Mouse (Mus musculus) lung, postnatal 25 days (tissue): ENCODE data around the gene Sirt3.

Experiments used
- DNase-seq: peaks from one replicate; pipeline ENCODE4 v3.0.0; 2022; ENCODE audit warnings: low spot score

Sirt3 gene

GRCm38 (mm10) chr7:140881696-140882468 is at the start of gene Sirt3, which contains the start of gene Psmd13:
Gene Sirt3 (minus strand): TSS chr7:140882309.
Gene Psmd13 (plus strand): TSS chr7:140881968.
- DNase-seq = peak; percentile 95

DNA sequence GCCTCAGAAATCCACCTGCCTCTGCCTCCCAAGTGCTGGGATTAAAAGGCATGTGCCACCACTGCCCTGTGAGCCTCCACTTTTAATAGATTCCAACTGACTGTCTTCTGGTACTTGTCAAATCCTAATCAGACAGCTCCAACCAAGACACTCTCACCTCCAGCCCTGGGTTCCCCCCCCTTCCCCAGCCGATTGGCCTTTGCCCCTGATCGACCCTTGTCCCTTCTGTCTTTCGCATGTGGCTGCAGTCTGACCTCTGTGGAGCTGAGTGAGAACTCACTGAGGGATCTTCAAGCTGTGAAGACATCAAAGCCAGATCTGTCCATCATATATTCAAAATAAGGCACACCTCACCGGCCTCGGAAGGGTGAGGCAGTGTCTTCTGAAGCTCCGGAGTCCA is 45.1 kb upstream of the Sirt3 start:
- no peak for DNase-seq

DNA sequence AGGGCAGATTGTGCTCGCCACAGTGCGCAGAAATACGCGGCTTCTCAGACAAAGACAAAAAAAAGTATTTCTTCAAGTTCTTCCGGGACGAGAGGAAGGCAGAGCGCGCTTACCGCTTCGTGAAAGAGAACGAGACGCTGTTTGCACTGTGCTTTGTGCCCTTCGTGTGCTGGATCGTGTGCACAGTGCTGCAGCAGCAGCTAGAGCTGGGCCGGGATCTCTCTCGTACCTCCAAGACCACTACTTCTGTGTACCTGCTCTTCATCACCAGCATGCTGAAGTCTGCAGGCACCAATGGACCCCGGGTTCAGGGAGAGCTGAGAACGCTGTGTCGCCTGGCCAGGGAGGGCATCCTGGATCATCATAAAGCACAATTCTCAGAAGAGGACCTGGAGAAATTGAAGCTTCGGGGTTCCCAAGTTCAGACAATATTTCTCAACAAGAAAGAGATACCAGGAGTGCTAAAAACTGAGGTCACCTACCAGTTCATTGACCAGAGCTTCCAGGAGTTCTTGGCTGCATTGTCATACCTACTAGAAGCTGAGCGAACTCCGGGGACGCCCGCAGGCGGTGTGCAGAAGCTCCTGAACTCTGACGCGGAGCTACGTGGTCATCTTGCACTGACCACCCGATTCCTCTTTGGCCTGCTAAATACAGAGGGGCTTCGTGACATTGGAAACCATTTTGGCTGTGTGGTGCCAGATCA is 41.1 kb upstream of the Sirt3 start:
- DNase-seq = no peak

- no peak for DNase-seq
These were observed 40.4 kb upstream of the Sirt3 start for GRCm38 (mm10) chr7:140922398-140923069.

DNA sequence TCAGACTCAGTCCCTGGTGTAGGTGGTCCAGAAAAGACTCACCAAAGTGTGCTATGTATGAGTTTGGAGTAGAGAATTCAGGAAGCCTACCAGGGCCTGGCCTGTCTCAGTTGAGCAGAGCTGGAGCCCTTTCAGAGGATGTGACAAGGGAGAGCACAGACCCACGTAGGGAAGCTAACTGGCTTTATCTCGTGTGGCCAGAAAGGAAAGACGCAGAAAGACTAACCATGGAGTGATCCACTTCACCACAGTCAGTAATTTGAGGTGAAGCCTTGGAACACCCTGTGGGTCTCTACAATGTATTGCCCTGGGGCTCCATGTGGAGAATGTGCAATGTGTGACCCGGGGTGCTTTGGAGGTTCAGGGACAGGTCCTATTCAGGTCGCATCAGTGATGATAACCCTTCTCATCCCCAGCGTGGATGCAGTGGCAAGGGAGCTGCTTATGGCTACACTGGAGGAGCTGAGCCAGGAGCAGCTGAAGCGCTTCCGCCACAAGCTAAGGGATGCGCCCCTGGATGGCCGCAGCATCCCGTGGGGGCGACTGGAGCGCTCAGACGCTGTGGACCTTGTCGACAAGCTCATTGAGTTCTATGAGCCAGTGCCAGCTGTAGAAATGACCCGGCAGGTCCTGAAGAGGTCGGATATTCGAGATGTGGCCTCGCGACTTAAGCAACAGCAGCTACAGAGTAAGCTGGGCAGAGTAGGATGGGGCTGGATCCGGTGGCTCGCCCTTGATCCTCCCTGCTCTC is 39.3 kb upstream of the Sirt3 start:
- DNase-seq = no peak

GRCm38 (mm10) chr7:140920418-140921029 is 38.4 kb upstream of the Sirt3 start, which contains the start of gene Nlrp6:
Gene Nlrp6 (plus strand): TSS chr7:140920902.
- no peak for DNase-seq

DNA sequence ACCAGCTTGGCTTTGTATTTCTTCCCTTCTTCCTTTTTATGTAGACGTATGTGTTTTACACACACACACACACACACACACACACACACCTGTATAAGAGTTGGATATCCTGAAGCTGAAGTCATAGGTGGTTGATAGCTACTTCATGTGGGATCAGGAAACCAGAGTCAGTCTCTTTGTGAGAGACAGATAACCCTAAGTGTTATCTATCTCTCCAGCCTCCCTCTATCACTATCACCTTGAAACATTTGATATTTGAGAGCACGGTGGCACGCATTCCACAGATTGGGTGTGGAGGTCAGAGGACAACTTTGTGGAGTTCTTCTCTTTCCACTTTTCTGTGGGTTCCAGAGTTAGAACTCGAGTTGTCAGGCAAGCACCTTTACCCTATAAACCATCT is 37.8 kb upstream of the Sirt3 start:
- no peak for DNase-seq

DNA sequence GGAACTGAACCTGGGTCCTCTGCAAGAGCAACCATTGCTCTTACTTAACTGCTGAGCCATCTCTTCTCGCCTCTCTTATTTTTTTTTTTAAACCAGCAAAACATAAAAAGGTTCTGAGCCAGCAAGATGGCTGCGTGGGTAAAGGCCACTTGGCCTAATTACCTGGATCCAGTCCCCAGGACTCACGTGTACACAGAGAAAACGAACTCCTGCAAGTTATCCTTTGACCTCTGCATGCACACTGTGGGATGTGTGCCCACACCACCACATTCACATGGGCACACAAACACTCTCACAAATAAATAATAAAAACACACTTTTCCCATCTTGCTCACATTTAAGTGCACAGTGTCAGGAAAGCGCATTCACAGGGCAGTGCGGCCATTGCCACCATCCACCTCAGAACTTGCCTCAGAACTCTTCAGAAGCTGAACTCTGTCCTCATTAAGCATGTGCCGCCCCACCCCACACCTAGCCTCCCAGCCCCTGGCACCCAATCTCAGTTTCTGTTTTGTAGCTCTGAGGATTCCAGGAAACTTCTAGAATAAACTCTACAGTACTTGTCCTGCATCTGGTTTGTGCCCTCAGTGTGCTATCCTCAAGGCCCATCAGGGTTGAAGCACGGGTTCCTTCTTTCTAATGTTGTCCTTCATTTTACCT is 32.1 kb upstream of the Sirt3 start:
- no peak for DNase-seq

GRCm38 (mm10) chr7:140912846-140913482 is 30.9 kb upstream of the Sirt3 start:
- no peak for DNase-seq

DNA sequence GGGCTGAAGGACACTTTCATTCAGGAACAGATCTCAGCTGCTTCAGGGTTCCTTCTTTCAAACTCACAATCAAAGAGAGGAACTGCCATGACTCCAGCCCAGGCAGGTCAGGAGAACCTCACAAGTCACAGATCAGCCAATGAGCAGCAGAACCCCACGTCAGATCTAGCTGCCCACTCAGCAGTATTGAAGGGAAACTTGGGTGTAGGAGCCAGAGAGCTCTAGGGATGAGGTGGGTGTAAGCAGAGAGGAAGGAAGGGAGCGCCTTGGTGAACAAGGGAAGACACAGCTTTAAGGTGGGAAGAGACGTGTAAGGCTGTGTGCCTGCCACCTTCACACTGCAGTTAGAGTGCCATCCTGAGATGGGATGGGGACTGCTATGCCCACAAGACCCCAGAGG is 30.2 kb upstream of the Sirt3 start:
- no peak for DNase-seq

- DNase-seq = peak; percentile 83
These were observed 26.6 kb upstream of the Sirt3 start for GRCm38 (mm10) chr7:140908634-140909107.

DNA sequence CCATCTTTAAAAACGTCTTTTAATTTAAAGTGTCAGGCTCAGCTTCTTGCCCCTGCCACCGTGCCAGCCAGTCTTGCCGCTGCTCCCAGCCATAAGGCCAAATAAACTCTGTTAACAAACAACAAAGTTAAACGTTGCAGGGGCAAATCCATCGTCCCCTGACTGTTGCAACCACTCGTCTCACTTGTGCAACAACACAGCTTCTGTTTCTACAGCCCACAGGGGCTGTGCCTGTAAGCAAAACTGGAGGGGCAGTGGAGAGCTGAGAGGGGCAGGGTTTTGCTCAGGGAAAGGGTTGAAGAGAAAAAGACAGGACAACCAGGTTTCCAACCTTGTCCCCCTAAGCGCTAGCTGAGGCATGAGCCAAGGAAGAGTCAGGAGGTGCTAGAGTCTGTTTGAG is 26.1 kb upstream of the Sirt3 start:
- no peak for DNase-seq

DNA sequence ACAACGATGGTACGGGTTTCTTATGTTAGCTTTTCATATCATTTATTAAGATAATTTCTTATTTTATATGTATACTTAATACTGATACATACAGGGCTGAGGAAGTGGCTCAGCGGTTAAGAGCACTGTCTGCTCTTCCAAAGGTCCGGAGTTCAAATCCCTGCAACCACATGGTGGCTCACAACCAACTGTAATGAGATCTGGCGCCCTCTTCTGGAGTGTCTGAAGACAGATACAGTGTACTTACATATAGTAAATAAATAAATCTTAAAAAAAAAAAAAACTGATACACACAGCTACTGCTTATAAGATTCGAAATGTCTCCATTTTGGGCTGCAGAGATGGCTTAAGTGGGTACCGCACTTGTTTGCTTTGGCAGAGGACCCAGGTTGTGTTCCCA is 25.6 kb upstream of the Sirt3 start:
- no peak for DNase-seq

DNA sequence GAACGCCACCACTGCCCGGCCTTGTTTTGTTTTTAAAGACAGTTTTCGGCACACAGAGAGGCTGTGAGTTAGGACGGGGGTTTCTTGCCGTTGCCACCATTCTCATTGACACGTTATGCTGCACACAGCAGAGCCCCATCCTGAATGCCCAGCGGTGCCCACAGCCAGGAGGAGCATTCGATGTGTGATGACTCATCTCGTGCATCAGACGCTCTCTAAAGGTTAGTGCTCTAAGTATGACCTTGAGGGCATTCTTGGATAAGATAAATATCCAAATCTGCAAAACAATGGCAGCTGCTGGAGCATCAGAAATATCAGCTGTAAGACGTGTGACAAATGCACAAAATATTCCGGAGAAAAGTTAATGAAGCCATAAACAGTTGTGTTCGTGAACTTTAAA is 25.0 kb upstream of the Sirt3 start:
- no peak for DNase-seq

DNA sequence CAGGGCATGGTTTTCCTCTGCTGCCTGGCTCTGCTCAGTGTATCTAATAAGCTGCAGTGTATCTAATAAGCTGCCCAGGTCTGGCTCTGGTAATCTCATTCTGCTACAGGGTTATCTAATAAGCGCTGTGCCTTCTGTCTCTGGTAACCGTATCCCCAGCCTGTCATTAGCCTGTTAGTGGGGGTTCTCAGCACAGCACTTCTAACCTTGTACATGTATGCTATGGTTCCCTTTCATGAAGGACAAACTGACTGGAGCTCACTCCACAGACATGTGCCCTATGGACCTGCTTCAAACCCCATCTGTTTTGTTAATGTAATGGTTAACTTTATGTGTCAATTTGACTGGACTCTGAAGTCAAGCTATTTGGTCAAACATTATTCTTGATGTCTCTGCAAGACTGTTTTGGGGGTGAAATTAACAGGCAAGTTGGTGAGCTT is 23.6 kb upstream of the Sirt3 start:
- no peak for DNase-seq

- peak; percentile 78 for DNase-seq
These were observed 21.1 kb upstream of the Sirt3 start for GRCm38 (mm10) chr7:140903212-140903611.

DNA sequence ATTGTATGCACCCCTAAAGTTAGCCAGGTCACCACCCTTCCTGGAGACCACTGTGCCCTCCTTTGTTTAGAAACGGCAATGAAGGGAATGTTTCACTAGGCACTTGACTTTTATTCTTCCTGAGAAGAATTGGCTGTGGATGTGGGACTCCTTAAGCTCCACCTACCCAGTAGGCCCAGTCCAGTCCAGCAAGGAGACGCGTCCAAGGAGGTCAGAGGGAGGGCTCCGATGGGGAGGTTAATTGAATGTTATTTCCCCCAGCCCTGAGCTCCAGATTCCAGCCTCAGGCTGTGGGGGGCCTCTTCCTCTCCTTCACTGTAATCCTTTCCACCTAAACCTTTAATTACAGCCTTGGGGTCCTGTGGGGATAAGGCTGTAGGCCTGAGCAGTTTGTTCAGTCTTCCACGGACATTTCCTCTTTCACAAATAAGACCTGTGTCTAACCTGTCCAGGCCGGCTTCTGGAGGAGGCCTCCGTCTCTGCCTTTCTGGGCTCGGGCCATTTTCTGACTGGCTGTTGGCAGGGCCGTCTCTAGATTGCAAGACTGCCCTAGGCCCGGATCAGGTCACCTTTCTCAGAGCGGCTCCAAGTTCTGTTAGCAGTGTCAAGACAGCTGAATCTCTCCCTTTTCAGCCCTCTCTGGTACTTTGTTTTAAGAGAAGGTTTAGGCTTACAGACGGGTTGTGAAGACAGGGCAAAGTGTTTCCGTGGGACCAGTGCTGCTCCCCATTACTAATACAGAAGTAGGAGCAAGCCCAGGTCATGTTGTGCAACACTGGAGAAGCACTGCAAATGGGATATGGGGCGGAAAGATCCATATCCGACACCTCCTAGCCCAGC is 20.1 kb upstream of the Sirt3 start:
- DNase-seq = no peak

DNA sequence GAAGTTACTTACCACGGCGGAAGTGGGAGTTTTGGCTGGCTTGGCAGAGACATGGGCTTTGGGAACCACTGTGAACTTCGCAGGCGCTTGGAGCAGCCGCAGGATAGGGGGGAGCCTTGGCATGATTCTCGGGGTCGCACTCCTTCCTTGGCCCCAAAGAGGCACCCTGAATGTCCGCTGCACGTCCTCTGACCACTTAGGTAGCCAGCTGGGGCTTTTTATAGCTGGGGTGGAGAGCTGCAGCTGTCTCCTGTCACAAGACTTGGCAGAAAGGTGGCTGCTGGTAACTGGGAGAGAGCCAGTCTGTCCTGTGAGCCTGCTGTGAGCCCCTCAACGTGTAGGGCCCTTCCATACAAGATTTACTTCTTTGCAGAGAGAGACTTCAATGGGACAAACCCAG is 18.1 kb upstream of the Sirt3 start, which contains the start of gene Cox8b:
TSS of gene Cox8b (minus strand) at position 227 of the 400 bp plus-strand sequence.
- DNase-seq = no peak

DNA sequence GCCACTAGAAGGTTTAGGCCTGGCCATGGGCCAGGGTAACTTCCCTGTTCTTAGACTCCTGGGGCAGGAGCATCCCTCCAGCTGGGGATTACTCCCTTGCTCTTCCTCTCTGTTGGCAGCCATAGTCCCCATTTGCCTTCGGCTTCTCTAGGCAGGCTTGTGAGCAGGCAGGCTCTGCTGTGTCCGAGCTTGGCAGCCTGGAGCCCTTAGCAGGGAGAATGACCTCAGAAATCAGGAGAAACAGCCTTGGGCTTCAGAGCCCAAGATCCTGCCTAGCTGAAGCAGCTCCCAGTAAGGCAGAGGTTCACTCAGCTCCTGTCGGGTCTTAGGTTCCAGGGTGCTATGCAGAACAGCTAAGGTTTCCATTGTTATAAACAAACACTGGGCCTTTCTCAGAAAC is 17.0 kb upstream of the Sirt3 start:
- DNase-seq = no peak
